Comparison of ENCODE assay signal across 13 mouse cellular contexts in the genomic region with DNA sequence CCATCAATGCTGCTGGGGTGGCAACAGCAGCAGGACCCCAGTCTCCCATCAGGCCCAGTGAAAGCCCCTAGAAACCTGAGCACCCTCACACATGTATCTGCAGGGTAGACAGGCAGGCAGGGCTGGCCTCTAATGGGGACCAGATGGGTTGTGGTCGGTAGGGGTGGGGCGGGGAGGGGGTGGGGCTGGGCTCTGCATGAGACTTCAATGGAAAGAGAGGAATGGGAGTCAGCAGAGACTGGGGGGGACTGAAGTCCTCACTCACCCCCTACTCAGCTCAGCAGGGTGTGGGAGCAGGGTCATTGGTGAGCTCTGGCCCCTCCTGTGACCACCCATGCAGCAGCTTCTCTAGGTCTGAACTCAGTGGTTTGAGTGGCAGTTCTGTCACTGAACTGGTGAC. TPM values are rescaled to one million over a fixed set of nuclear protein-coding genes. Genes with fewer than 3 reads are reported as not detected.
DNase-seq lines count a peak whose midpoint lies in the region; ATAC-seq lines count a peak whose summit lies in the region.
"Had no signal": no experiment of that assay in that cellular context is flagged by ENCODE, and none has a peak within 500 bp of the region (broad histone marks: within the 10 kb centered on the region; RNA-seq: fewer than 3 reads in every experiment).

No protein-coding gene starts in this region.

- H3K36me3 ChIP-seq in midbrain, embryonic 11.5 days (ENCODE audit: control insufficient read depth, insufficient read depth, low read length) = no peaks in the 10 kb centered on the region
- H3K36me3 ChIP-seq in midbrain, embryonic 15.5 days (replicated peaks) = no peaks in the 10 kb centered on the region
- peaks cover 42% of the 10 kb centered on the region for H3K36me3 ChIP-seq in embryonic facial prominence, embryonic 14.5 days (ENCODE audit: control insufficient read depth, insufficient read depth, low read length)
- H3K36me3 ChIP-seq in hindbrain, embryonic 16.5 days (ENCODE audit: control insufficient read depth, insufficient read depth, low read length) = no peaks in the 10 kb centered on the region
- no peaks in the 10 kb centered on the region for H3K36me3 ChIP-seq in neural tube, embryonic 13.5 days
- H3K36me3 ChIP-seq in liver, embryonic 11.5 days (ENCODE audit: control insufficient read depth, insufficient read depth, low read length) = no peaks in the 10 kb centered on the region

- DNase-seq in midbrain, embryonic 11.5 days (ENCODE audit: low spot score, missing footprints) = peak; percentile 82
- peak; percentile 72 for DNase-seq in embryonic facial prominence, embryonic 14.5 days (ENCODE audit: low spot score)
- no peak for DNase-seq in liver, embryonic 11.5 days (ENCODE audit: low spot score)
- DNase-seq in adrenal gland, postnatal 4 days (ENCODE audit: low spot score in 2 of 2) = no peak
- no peak for DNase-seq in cerebellum, postnatal 10 days
- DNase-seq: adrenal gland, adult 8-10 months; heart, postnatal 10 days; kidney, adult 8-10 months had no signal

- 33% methylated on average over 2 of the region's 2 CpGs for WGBS in midbrain, embryonic 11.5 days
- WGBS in midbrain, embryonic 15.5 days = 40% methylated on average over 2 of the region's 2 CpGs
- 0% methylated on average over 2 of the region's 2 CpGs for WGBS in embryonic facial prominence, embryonic 14.5 days
- WGBS in hindbrain, embryonic 16.5 days = 40% methylated on average over 2 of the region's 2 CpGs
- 26% methylated on average over 2 of the region's 2 CpGs for WGBS in neural tube, embryonic 13.5 days
- 0% methylated on average over 1 of the region's 2 CpGs for WGBS in liver, embryonic 11.5 days

- H3K4me2 ChIP-seq in midbrain, embryonic 11.5 days = no peak overlapping the region
- no peak overlapping the region for H3K4me2 ChIP-seq in midbrain, embryonic 15.5 days
- no peak overlapping the region for H3K4me2 ChIP-seq in embryonic facial prominence, embryonic 14.5 days (ENCODE audit: low read depth, low read length)
- no peak overlapping the region for H3K4me2 ChIP-seq in hindbrain, embryonic 16.5 days (ENCODE audit: low read length)
- H3K4me2 ChIP-seq in neural tube, embryonic 13.5 days = no peak overlapping the region
- no peak overlapping the region for H3K4me2 ChIP-seq in liver, embryonic 11.5 days

- no peak overlapping the region for H3K4me3 ChIP-seq in midbrain, embryonic 11.5 days (ENCODE audit: low read depth, low read length)
- H3K4me3 ChIP-seq in midbrain, embryonic 15.5 days = no peak overlapping the region
- H3K4me3 ChIP-seq in embryonic facial prominence, embryonic 14.5 days (ENCODE audit: low read depth, low read length) = no peak overlapping the region
- H3K4me3 ChIP-seq in hindbrain, embryonic 16.5 days (ENCODE audit: low read length) = no peak overlapping the region
- no peak overlapping the region for H3K4me3 ChIP-seq in neural tube, embryonic 13.5 days
- H3K4me3 ChIP-seq in liver, embryonic 11.5 days (ENCODE audit: low read depth, low read length) = no peak overlapping the region

- no peak overlapping the region for H3K9ac ChIP-seq in midbrain, embryonic 11.5 days (ENCODE audit: low read length)
- no peak overlapping the region for H3K9ac ChIP-seq in midbrain, embryonic 15.5 days
- H3K9ac ChIP-seq in embryonic facial prominence, embryonic 14.5 days (ENCODE audit: low read depth, low read length) = no peak overlapping the region
- no peak overlapping the region for H3K9ac ChIP-seq in hindbrain, embryonic 16.5 days (ENCODE audit: low read depth, low read length)
- no peak overlapping the region for H3K9ac ChIP-seq in neural tube, embryonic 13.5 days
- H3K9ac ChIP-seq in liver, embryonic 11.5 days (ENCODE audit: low read depth, low read length) = no peak overlapping the region

- H3K27ac ChIP-seq in midbrain, embryonic 11.5 days (ENCODE audit: low read depth, low read length) = no peak overlapping the region
- no peak overlapping the region for H3K27ac ChIP-seq in midbrain, embryonic 15.5 days
- H3K27ac ChIP-seq in embryonic facial prominence, embryonic 14.5 days (replicated peaks; ENCODE audit: low read depth, low read length) = peak overlapping the region; percentile 77
- H3K27ac ChIP-seq in hindbrain, embryonic 16.5 days (ENCODE audit: low read depth, low read length) = 0 out of 2 replicates have a peak overlapping the region, but pooled peaks have one; percentile 49
- H3K27ac ChIP-seq in neural tube, embryonic 13.5 days (replicated peaks) = peak overlapping the region; percentile 83
- H3K27ac ChIP-seq in liver, embryonic 11.5 days (ENCODE audit: low read depth, low read length) = no peak overlapping the region
- H3K27ac ChIP-seq: macrophage had no signal

- no peaks in the 10 kb centered on the region for H3K9me3 ChIP-seq in midbrain, embryonic 11.5 days (ENCODE audit: control insufficient read depth, low read length)
- H3K9me3 ChIP-seq in midbrain, embryonic 15.5 days = no peaks in the 10 kb centered on the region
- H3K9me3 ChIP-seq in embryonic facial prominence, embryonic 14.5 days (ENCODE audit: control insufficient read depth, low read length) = no peaks in the 10 kb centered on the region
- H3K9me3 ChIP-seq in hindbrain, embryonic 16.5 days (ENCODE audit: control insufficient read depth, low read length) = no peaks in the 10 kb centered on the region
- no peaks in the 10 kb centered on the region for H3K9me3 ChIP-seq in neural tube, embryonic 13.5 days
- H3K9me3 ChIP-seq in liver, embryonic 11.5 days (ENCODE audit: control insufficient read depth, low read length) = no peaks in the 10 kb centered on the region

- H3K4me1 ChIP-seq in midbrain, embryonic 11.5 days (ENCODE audit: control insufficient read depth, insufficient read depth, low read length) = peaks cover 18% of the 10 kb centered on the region
- peaks cover 16% of the 10 kb centered on the region for H3K4me1 ChIP-seq in midbrain, embryonic 15.5 days
- H3K4me1 ChIP-seq in embryonic facial prominence, embryonic 14.5 days (ENCODE audit: control insufficient read depth, insufficient read depth, low read length) = peaks cover 43% of the 10 kb centered on the region
- H3K4me1 ChIP-seq in hindbrain, embryonic 16.5 days (ENCODE audit: control insufficient read depth, insufficient read depth, low read depth, low read length) = peaks cover 30% of the 10 kb centered on the region
- H3K4me1 ChIP-seq in neural tube, embryonic 13.5 days (replicated peaks) = peaks cover 57% of the 10 kb centered on the region
- H3K4me1 ChIP-seq in liver, embryonic 11.5 days (replicated peaks; ENCODE audit: control insufficient read depth, insufficient read depth, low read length) = peaks cover 12% of the 10 kb centered on the region

- ATAC-seq in midbrain, embryonic 11.5 days (ENCODE audit: low FRiP score) = no peak
- ATAC-seq in midbrain, embryonic 15.5 days (replicated peaks) = no peak
- peak; percentile 63 for ATAC-seq in embryonic facial prominence, embryonic 14.5 days (ENCODE audit: low read depth)
- no peak for ATAC-seq in hindbrain, embryonic 16.5 days
- no peak for ATAC-seq in neural tube, embryonic 13.5 days (ENCODE audit: low read depth)
- ATAC-seq in liver, embryonic 11.5 days (replicated peaks; ENCODE audit: low FRiP score) = no peak
- ATAC-seq: CD4-positive, CD25-positive, alpha-beta regulatory T cell, adult 4 months had no signal

- no peaks in the 10 kb centered on the region for H3K27me3 ChIP-seq in midbrain, embryonic 11.5 days (ENCODE audit: control insufficient read depth, insufficient read depth, low read length)
- no peaks in the 10 kb centered on the region for H3K27me3 ChIP-seq in midbrain, embryonic 15.5 days (replicated peaks)
- no peaks in the 10 kb centered on the region for H3K27me3 ChIP-seq in embryonic facial prominence, embryonic 14.5 days (replicated peaks; ENCODE audit: control insufficient read depth, insufficient read depth, low read length)
- H3K27me3 ChIP-seq in hindbrain, embryonic 16.5 days (replicated peaks; ENCODE audit: control insufficient read depth, insufficient read depth, low read length) = no peaks in the 10 kb centered on the region
- H3K27me3 ChIP-seq in neural tube, embryonic 13.5 days = no peaks in the 10 kb centered on the region
- 0 out of 2 replicates have a peak, but pooled peaks cover 2% of the 10 kb centered on the region for H3K27me3 ChIP-seq in liver, embryonic 11.5 days (replicated peaks; ENCODE audit: control insufficient read depth, insufficient read depth, low read length)

RNA-seq across cellular contexts. Expression of gene Pdlim4, which starts 11.4 kb away (rescaled TPM):
- polyA plus RNA-seq in midbrain, embryonic 11.5 days (2014; fragmentation: Nextera tagmentation; extraction: Ambion mirVana) = 36.1 and 38.4 TPM in 2 replicates
- 22.3 and 26.8 TPM in 2 replicates for polyA plus RNA-seq in midbrain, embryonic 15.5 days (2015; fragmentation: Nextera tagmentation; extraction: Ambion mirVana)
- 115 and 132 TPM in 2 replicates for polyA plus RNA-seq in embryonic facial prominence, embryonic 14.5 days (2014; fragmentation: Nextera tagmentation; extraction: Ambion mirVana)
- 37.4 and 38.4 TPM in 2 replicates for polyA plus RNA-seq in hindbrain, embryonic 16.5 days (2015; fragmentation: Nextera tagmentation; extraction: Ambion mirVana)
- polyA plus RNA-seq in neural tube, embryonic 13.5 days (2015; fragmentation: Nextera tagmentation; extraction: Ambion mirVana) = 33.0 and 37.2 TPM in 2 replicates
- 13.1 and 13.2 TPM in 2 replicates for polyA plus RNA-seq in liver, embryonic 11.5 days (2014; fragmentation: Nextera tagmentation; extraction: Ambion mirVana)
- total RNA-seq in adrenal gland, postnatal 4 days (2021) = 10 to 100 TPM; 34.7 to 38.8 TPM

RNA-seq across cellular contexts. Expression of gene Slc22a4, which starts 29.5 kb away (rescaled TPM):
- polyA plus RNA-seq in midbrain, embryonic 11.5 days (2014; fragmentation: Nextera tagmentation; extraction: Ambion mirVana) = 1.4 and 1.5 TPM in 2 replicates
- polyA plus RNA-seq in midbrain, embryonic 15.5 days (2015; fragmentation: Nextera tagmentation; extraction: Ambion mirVana) = 3.3 and 4.0 TPM in 2 replicates
- 1.7 and 2.3 TPM in 2 replicates for polyA plus RNA-seq in embryonic facial prominence, embryonic 14.5 days (2014; fragmentation: Nextera tagmentation; extraction: Ambion mirVana)
- polyA plus RNA-seq in hindbrain, embryonic 16.5 days (2015; fragmentation: Nextera tagmentation; extraction: Ambion mirVana) = 4.9 and 7.2 TPM in 2 replicates
- polyA plus RNA-seq in neural tube, embryonic 13.5 days (2015; fragmentation: Nextera tagmentation; extraction: Ambion mirVana) = 1.7 and 2.0 TPM in 2 replicates
- 20.6 and 21.5 TPM in 2 replicates for polyA plus RNA-seq in liver, embryonic 11.5 days (2014; fragmentation: Nextera tagmentation; extraction: Ambion mirVana)
- total RNA-seq in adrenal gland, postnatal 4 days (2021) = 1 to 10 TPM; 4.6 to 5.0 TPM
- polyA plus RNA-seq: CD4-positive, CD25-positive, alpha-beta regulatory T cell, adult 4 months had no signal

RNA-seq across cellular contexts. Expression of gene P4ha2, which starts 42.5 kb away (rescaled TPM):
- 18.6 and 20.5 TPM in 2 replicates for polyA plus RNA-seq in midbrain, embryonic 11.5 days (2014; fragmentation: Nextera tagmentation; extraction: Ambion mirVana)
- polyA plus RNA-seq in midbrain, embryonic 15.5 days (2015; fragmentation: Nextera tagmentation; extraction: Ambion mirVana) = 10.0 and 10.3 TPM in 2 replicates
- 107 and 120 TPM in 2 replicates for polyA plus RNA-seq in embryonic facial prominence, embryonic 14.5 days (2014; fragmentation: Nextera tagmentation; extraction: Ambion mirVana)
- polyA plus RNA-seq in hindbrain, embryonic 16.5 days (2015; fragmentation: Nextera tagmentation; extraction: Ambion mirVana) = 12.3 and 15.1 TPM in 2 replicates
- polyA plus RNA-seq in neural tube, embryonic 13.5 days (2015; fragmentation: Nextera tagmentation; extraction: Ambion mirVana) = 12.6 and 16.1 TPM in 2 replicates
- 24.3 and 25.7 TPM in 2 replicates for polyA plus RNA-seq in liver, embryonic 11.5 days (2014; fragmentation: Nextera tagmentation; extraction: Ambion mirVana)
- total RNA-seq in adrenal gland, postnatal 4 days (2021) = 10 to 100 TPM; 20.8 to 21.9 TPM
- polyA plus RNA-seq: CD4-positive, CD25-positive, alpha-beta regulatory T cell, adult 4 months had no signal

Comparison
In these comparisons a context has a peak if more than half of its experiments do, and no peak if none do; other contexts are left out.
1. DNase-seq: peak in midbrain, embryonic 11.5 days (single experiment) and embryonic facial prominence, embryonic 14.5 days (single experiment); none in liver, embryonic 11.5 days (single experiment), adrenal gland, postnatal 4 days (0 of 2) and cerebellum, postnatal 10 days (0 of 2).
2. H3K27ac ChIP-seq: peak in embryonic facial prominence, embryonic 14.5 days (single experiment), hindbrain, embryonic 16.5 days (single experiment) and neural tube, embryonic 13.5 days (single experiment); none in midbrain, embryonic 11.5 days (single experiment), midbrain, embryonic 15.5 days (single experiment) and liver, embryonic 11.5 days (single experiment).